Mouse (Mus musculus): ENCODE measurements around the gene Arhgdib.

GRCm38 (mm10) chr6:136980331-136980746 is 38.6 kb upstream of the Arhgdib start:
- TF ChIP-seq CEBPB (IDR thresholded peaks at IDR 0.05; ENCODE audit: insufficient read depth, poor library complexity, severe bottlenecking) (no peak), POLR2A (IDR thresholded peaks at IDR 0.05; ENCODE audit: insufficient read length, low read depth) (no peak), TCF3 (IDR thresholded peaks at IDR 0.05; ENCODE audit: insufficient read length, low read depth) (no peak), MAX (IDR thresholded peaks at IDR 0.05; ENCODE audit: low read depth) (no peak), MYOG (IDR thresholded peaks at IDR 0.05; ENCODE audit: control insufficient read depth in 1 of 3, insufficient read depth in 1 of 3, insufficient read length in 2 of 3, low read depth in 2 of 3) (no peak), TCF12 (IDR thresholded peaks at IDR 0.05; ENCODE audit: insufficient read depth, poor library complexity, severe bottlenecking) (no peak)
